Mouse (Mus musculus) right cerebral cortex, postnatal 10 days (tissue): Measurements from ENCODE around the gene Pctp.
A peak's percentile ranks its signal among the peaks of the same experiment; 100 is the strongest.

Experiments
- DNase-seq, 2 experiments: peaks; one replicate each; pipeline ENCODE4 v3.0.0; 2021; ENCODE audit warnings: low spot score in 2 of 2

Gene Pctp

DNA sequence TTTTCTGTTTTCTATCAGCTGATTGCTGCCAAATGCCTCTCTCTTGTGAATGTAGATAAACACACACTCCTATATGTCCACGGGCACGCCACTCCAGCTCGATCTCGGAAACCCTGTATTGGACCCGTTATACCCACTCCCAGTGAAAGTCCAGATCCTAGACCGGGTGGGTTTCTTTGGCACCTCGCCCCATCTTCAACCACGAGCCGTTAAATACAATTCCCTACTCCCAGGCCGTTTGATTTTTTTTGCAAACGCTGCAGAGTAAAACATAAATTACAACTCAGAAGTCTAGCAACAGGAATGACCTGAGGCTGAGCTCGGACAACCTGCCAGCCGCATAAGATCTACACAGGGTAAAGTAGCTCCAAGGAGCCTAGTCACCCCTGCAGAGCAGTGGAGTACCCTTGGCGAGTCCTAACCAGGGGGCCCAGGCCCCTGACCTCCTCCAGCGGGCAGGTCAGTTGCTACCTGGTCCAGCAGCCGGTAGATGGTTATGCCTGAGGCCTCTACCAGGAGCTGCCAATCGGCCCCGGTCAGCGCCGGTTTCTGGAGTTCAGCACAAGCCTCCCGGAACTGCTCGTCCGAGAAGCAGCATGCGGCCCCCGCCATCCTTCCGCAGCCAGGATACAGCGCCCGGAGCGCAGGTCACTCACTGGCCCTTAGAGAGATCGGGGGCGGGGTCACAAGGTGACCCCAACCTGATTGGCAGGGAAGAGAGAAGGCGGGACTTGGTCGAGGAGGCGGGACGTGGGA is at the start of gene Pctp:
Gene Pctp (minus strand): TSS at position 664 of the 756 bp plus-strand sequence.
- peak; percentile 56 to 75 for DNase-seq

DNA sequence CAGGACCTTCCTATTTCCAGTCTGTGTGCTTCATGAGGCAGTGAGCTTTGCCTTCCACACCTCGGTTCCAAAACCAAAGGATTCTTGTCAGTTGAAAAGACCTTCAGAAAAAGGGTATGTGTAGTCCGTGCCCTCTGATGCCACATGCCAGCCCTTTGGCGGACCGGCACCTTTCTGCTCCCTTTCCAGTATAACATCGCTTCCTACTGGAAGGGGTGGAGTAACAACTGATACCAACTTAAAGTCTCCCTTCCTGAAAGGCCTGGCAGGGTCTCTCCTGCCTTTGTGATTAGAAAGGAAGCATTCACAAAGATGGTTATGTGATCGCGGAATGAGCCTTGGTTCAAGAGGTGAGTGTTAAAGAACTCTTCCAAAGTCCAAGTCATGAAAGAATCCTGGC is 47.3 kb upstream of the Pctp start:
- no peak for DNase-seq

DNA sequence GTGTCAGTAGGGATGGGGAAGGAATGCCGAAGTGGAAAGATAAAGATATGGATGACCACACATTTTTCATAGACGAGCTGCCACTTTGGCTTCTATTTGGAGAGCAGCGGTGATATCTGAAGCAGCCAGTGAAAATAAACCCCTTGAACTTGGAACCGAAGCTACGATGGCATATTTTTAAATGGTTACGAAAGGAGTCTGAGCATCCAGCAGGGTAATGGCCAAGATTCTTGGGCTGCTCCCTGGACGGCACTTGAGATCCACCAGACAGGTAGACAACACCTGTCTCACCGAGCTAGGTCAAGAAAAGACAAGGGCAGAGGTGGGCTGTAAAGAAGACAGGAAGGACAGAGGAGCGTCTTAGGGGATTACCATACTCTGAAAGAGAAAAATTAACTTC is 44.6 kb upstream of the Pctp start:
- DNase-seq, result no peak

DNA sequence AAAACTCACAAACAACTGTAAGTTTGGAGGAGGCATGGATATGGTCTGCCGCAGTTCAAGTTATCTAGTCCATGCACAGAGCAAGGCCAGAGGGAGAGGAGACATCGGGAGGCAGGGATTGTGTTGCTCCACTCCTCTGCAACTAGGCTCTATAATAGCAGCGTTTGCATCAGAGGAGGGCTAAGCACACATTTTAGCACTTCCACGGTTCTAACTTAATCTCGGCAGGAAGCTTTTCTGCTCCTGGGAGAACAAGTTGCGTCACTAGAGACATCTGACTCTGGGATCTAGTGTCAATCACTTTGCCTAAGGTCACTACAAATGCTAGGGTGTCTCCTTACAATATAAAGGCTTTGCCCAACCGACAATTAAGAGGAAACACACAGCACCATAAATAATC is 43.5 kb upstream of the Pctp start:
- no peak for DNase-seq

DNA sequence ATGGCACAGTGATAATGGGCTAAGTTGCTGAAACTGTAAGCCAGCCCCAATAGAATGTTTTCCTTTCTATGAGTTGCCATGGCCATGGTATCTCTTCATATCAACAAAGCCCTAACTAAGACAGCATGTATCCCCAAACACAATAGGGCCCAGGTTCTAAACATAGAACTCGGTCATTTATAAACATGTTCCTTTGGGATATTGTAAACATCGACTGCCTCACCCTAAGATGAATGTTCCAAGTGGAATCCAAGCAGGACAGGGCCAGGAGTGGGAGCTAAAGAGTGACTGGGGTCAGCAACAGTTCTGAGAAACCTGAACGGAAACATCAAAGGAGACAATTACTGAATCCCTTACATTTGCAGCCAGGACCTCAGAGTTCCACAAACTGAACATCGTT is 41.8 kb upstream of the Pctp start:
- no peak for DNase-seq

DNA sequence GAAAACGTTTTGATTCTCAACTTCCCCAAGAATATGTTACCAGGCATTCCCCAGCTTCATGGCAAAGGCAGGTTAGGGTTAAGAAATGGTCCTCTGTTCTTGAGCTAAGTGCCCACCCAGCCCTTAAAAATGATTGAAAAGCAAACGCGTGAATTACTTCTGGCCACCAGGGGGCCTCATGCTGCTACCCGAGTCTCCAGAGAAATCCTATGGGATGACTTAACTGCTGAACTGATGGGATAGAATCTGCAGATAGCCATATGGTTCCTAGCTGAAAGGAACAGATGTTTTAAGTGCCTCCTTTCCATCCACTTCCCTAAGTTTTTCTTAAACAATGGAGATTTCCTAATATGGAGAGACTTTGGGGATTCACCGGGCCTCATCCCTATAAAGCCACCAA is 35.3 kb upstream of the Pctp start:
- peak in 1 of 2 experiments; percentile 41 for DNase-seq

DNA sequence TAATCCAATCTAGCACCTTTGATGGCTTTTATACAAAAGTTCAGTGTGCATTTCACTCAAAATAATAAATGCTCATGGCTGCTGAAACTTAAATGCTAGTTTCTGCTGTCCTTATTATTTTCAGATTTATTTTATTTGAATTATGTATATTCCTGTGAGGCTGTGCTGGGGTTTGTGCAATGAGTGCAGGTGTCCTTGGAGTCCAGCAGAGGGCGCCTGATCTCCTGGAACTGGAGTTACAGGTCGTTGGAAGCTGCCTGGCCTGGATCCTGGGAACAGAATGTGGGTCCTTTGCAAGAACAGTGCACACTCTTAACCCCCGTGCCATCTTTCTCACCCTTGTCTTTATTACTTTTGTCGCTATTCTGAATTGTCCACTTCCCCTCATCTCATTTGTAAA is 33.7 kb upstream of the Pctp start:
- DNase-seq, result no peak

DNA sequence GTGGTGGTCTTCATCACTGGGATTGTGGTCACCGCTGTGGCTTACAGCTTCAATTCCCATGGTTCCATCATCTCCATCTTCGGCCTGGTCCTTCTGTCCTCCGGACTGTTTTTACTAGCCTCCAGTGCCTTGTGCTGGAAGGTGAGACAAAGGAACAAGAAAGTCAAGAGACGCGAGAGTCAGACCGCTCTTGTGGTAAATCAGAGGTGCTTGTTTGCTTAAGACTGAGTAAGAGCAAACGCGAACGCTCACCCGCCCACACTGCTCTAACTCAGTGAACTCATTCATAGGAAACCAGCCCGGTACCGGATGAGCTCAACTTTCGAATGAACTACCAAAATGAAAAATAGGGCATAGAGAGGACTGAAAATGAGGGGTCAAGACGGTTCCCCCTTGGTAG is 32.8 kb upstream of the Pctp start:
- no peak for DNase-seq

DNA sequence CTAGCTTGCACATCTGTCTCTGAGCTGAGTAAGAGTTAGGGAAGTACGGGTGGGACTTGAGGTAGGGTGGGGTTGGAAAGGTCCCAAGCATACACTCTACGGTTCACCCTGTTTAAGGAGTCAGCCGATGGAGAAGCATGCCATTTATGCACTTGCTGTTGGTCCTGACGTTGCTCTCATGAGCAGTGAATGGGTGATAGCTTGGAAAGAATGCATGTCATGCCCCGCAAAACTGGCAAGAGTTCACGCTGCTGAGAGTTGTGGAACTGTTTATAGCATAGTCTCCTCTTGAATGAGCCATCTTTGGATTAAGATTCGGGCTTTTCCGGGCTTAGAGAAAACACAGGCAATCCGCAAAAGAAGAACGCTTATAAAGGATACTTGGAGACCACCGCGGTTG is 32.0 kb upstream of the Pctp start:
- no peak for DNase-seq

DNA sequence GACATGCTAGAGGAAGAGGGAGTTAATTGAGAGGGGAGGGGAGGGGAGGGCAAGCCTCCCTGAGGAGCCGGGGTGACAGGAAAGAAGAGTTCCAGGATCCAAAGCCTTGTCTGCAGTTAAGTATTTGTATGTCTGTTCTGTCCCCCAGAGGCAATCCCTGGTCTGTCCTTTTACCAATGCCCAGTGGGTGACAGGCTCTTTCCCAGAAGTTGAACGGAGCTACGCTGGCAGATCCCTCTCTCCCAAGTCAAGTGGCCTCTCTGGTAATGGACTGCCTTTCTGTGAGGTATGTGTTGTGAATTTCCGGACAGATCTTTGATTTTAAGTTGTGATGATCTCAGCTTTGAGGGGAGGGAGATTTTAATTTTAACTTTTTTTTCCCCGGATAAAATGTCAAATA is 30.7 kb upstream of the Pctp start:
- DNase-seq, result no peak

DNA sequence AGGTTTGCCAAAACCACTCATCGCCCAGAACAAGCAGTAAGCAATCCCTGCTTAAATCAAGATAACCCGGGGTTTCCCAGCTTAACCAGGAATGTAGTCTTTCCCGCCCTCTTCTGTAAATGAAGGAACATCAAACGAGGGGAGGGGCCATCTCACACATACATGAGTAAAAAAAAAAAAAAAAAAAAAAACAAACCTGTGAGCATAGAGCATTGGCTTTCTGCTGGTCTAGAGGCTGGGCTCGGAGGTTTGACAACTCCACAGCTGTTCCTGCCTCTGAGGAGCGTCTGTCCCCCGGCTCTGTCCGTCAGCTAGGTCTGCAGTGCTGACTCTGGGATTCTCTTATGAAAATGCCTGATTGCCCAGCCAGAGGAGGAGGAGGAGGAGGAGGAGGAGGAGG is 30.1 kb upstream of the Pctp start:
- no peak for DNase-seq

DNA sequence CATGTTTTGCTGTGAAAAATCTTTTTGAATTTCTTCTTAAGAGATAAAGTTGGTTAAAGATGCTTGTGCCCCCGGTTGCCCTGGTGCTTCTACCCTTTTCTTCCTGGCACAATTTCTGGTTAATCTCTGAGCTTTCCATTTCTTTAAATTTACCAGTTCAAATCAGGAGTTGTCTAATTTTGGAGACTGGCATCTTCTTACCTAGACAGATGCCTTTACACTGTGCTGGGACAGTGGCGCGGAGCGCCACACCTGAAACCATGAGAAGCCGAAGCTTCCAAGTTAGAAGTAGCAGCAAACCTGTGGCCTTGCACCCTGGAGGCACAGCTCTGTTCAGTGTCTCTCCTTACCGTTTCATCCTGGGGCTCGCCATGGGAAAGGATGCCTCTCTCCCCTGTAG is 28.4 kb upstream of the Pctp start:
- no peak for DNase-seq

DNA sequence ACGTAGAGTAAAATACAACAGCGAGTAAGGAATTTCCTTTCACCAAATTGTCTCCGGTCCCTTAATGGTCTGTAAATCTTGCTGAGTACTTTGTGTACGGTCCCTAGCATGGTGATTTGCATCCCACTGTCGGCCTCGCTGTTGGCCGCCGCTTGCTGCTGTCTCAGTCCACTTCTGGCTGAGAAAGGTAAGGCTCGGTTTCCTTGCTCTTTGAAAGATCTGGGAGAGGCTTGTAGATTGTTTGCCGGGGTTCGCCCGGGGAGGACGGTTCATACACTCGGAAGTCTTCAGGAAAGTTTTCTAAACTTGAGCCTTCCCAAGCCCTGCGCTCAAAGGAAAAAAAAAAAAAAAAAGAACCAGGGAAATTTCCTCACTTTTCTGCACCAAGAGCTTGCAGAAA is 27.9 kb upstream of the Pctp start:
- peak; percentile 62 to 67 for DNase-seq

DNA sequence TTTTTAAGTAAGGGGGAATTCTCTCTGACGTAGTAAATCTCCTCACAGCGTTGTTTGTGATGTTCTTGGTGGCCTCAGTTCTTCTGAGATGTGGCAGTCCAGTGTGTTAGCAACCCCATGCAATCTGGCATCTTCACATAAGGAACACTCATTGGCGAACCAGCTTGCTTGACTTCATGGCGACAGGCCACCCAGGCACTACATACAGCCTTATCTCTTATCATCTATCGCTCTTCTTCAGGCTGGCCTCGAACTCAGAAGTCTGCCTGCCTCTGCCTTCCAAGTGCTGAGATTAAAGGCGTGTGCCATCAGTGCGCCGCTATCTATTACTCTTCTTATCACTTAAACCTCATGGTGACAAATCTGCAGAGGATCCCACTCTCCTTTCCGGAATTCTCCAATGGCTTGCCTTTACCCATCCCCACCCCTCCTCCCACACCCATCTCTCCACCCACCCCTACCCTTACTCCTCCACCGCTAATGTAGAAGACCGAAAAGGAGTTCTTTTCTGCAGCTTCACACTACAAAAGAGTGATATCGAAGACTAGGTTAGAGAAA is 27.2 kb upstream of the Pctp start, which contains the start of gene Tmem100:
Gene Tmem100 (plus strand): TSS at position 508 of the 558 bp plus-strand sequence.
- no peak for DNase-seq

DNA sequence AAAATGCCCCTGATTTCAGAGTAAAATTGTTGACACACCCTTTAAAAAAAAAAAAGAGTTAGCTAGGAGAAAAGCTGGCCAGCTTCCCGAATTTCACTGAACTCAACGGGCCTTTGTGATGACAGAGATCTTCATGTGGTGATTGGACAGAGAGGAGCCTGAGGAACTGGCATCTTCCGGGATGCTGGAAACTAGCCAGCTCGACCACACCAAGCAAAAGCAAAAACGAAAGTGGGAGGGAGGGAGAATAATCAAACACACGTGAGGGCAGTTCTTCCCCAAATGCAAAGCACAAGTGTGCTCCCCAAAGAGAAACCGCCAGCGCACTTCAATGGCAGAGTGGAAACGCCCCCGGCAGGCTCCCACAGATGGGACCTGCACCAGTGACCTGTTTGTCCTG is 26.7 kb upstream of the Pctp start:
- peak; percentile 61 to 76 for DNase-seq

DNA sequence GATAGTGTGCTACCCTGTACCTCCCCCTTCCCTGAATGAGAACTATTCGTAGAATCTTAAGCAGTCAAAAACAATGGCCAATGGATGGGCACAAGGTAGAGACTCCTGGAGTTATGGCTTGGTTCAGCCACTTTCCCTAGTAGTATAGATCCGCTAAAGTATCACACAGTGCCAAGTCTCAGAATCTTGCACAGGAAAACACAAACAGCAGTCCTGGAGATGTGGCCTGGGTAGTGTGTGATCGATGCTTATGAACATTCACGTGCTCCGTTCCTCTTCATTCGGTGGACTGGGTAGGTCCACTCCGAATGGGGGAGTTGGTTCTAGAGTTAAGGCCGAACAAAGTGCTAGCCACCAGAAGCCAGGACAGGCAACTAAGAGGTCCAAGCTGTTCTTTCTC is 26.1 kb upstream of the Pctp start:
- DNase-seq, result no peak

DNA sequence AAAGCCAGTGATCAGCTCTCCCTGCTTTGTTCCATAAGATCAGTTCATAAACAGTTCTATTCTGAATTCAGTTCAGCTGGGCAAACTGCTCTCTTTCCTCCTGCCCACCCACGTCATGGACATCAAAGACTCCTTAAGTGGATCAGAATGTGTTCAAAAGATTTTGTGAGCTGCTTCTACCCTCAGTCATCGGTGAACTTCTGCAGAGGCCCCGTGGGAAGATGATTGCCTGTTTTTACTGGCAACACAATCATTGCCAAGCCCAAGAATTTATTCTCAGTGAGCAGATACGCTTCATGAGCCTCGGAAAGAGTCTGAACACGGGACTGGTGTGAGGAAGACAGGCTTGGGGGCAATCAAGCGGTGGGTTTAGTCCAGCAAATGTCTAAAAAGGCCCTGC is 24.5 kb upstream of the Pctp start:
- no peak for DNase-seq

DNA sequence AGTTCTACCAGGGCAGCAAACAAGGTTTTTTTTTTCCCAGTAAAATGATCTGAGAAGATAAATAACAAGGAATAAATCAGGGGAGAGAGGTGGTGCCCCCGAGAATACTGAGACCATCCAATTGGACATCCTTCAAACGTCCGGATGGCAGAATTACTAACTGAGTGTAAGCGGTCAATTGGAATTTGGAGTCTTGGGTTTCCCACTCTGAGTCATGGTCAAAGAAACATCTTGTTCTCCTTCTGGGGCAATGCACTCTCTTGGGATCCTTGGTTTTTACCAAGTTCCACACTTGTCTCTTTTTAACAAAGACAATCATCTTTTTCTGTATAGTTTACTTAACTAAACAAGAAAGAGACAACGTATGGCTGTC is 24.1 kb upstream of the Pctp start:
- DNase-seq, result no peak

DNA sequence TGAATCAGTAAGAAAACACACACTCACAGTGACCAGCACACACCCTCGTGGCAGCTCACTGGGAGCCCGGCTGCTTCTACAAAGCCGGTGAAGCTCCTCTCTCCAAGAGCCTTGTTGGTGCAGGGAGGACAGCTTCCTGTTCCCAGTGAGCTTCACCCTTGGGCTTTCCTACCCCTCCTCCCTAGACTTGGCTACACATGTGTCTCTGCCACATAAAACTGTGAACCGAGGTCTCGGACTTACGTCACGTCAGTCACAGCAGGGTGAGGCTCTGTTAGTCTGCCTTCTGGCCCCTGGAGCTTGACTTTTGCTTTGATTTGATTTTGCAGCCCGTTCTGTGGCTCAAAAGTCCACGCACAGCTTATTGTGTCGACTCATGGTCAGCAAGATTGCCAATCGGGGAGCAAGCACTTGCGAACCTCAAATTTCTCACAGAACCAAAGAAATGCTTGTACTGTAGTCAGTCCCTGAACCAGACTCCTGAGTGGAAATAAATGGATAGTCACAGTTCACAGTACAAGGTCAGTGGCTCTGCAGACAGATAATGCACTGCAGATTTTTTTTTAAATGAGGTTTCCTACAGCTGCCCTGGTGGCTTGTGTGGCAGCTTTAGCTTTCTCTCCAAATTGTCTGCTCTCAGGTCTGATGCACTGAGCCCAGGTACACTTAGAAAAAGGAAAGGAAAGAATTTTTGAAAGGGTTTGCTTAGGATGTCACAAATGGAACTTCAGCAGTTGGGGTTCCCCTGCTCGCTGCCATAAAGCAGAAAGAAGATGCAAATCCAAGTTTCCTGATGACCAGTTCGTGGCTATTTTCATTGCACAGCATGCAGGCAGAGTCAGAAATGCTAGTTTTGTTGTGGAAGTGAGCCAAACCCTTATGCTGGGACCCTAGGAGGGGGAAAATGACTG is 23.5 kb upstream of the Pctp start:
- DNase-seq, result no peak

DNA sequence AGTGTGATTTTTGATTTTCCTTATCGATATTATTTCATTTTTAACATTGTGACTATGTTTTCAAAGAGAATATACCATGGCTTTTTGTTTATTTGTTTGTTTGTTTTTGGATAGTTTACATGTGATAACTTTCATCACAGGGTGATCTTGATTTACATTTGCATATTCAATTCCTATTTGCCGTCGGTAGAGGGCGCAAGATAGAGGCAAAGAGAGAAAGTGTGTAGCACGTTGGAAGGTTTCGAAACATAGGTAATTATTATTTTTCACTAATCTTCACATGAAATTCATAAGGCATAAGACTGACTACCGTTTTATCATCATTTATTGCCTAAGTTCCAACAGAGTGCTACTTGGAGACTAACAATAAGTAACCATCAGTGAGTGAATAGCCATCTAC is 16.5 kb upstream of the Pctp start:
- DNase-seq, result peak in 1 of 2 experiments; percentile 62

DNA sequence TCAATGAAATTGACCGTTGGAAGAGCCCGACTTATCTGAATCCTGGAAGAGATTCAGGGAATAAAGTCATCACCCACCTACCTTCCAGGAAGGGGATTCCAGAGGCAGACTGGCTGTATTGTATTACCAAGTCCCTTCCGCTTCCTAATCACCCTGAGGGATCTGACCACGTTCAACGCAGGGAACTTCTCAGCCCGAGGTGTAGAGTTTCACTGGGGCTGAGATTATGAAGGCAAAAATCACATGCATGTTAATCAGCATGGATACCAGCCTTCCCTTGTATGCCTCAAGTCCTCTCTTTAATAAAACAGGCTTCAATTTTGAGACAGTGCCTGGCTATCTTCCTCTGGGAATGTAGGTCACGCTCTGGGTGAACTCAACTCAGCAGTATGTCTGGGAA is 12.6 kb upstream of the Pctp start:
- DNase-seq, result no peak

DNA sequence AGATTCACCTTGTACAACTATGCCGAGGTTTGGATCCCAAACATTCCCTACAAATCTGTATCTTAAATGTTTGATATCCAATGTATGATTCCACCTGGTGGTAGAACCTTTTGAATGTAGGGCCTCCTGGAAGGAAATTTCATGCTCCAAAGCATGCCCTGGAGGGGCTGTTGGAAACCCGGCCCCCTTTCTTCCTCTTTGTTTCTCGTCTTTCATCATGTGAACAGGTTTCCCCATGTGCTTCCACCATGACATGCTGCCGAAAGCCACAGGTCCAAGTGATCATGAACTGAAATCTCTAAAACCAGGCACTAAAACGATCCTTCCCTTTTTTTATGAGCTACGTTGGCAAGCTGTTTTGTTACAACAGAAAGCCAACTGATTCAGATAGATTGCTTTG is 11.0 kb upstream of the Pctp start:
- DNase-seq, result no peak
